Mouse (Mus musculus) leukemia stem cell, adult 10-12 weeks (primary cell): Measurements from ENCODE around the gene Itgb2. TPM values are rescaled to one million over a fixed set of nuclear protein-coding genes. Genes with fewer than 3 reads are reported as not detected.

Source experiments
- polyA plus RNA-seq: library from polyadenylated mRNA; stranded (reverse); fragments of >175 nt; gene quantifications from 2 replicates; pipeline ENCODE4 v1.2.3, GENCODE M21; 2012; ENCODE audit warnings: low replicate concordance

Itgb2 gene
- polyA plus RNA-seq = 3.8 and 15.3 TPM in 2 replicates

DNA sequence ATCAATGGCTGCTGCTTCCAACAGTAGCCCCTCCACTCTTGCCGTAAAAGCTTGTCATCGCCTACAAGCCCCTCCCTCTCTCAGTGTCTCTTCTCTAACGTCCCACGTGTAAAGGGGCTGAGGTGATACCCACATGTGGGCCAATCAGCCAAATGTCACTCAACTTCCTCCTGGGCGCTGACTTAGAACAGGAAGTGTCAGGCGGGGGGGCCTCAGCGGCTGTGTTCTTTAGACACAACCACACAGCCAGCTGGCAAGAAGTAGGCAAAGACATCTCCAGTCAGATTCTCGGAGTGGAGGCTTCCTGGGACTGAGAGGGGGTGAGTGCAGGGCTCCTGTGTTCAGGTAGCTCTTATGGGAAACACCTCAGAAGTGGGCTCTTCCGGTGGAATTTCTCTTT lies at the start of gene Itgb2:
Gene Itgb2 (plus strand): TSS at position 113 of the 400 bp plus-strand sequence.

DNA sequence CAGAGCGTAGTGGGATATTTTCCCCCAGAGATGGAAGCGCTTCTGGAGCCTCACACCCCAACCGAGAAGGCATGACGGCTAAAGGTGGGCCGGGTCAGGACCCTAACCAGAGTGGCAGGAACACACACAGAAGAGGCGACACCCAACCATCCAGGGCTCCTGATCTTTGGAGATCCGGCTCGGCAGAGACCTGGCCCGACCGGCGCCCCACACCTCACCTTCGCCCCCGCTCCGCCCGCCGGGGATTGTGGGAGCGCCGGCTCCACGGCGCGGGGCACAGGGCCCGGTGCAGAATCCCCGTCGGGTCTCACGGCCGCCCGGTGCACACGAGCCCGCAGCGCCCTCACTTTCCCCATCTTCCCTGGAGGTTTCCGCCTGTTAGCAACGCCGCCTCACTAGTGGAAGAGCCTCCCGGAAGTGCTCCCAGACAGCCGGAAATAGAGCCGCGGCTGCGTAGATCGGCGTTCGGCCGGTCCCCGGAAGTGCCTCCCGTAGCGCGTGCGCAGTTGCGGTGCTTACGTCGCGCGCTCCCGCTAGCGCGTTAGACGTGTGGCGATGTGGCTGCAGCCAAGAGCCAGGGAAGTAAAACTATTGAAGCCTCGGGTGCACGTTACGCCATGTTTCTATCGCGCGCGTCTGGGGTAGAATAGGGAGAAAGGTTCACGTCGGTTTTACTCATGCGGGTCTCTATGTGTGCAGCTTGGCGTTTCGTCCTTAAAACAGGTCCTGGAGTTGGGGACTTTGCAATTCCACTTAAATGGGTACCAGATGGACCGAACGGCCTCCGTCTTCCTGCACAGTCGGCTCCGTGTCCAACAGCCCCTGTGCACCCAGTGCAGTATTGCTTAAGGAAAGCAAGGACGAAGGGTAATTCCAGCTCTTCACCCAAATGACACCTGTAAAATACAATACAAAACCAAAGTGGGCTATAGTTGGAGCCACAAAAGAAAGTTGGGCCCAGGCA lies 14.4 kb upstream of the Itgb2 start, which contains the start of gene Fam207a:
Gene Fam207a (minus strand): TSS at position 401 of the 964 bp plus-strand sequence.

DNA sequence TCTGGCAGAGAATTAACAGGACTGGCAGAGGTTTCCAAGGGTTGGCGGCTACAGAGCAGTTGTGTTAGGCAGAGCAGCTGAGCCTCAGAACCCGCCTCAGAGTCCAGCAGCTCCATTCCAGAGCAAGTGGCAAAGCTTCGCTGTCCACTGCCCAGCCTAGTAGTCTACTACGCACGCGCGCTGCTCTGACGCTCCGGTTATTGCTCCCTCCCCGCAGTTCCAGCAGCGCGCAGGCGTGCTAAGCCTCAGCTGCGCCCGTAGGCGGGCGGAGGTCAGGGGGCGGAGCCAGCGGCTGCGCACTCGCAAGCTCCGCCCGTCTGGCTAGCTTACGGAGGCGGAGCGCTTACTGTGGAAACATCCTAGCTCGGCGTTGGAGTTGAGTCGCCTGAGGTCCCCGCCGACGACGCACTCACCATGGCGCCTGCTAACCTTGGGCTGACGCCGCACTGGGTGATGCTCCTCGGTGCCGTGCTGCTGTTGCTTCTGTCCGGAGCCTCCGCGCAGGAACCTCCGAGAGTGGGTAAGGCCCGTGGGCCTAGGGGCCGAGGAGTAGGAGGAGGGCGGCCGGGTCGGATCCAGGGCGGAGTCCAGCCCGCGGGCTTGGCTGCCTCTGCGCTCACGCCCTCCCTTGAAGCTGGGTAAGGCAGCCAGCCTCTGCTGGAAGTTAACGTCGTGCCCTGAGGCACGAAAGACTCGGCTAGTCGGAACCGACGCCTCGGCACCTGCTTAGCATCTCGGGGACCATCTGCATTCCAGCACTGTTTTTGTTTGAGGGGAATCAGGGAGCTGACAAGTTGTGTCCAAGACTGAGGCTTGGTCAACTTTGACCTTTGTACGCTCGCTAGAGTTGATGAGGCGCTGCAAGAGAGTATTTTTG lies 51.6 kb downstream of the Itgb2 start, which contains the start of gene Pttg1ip:
Gene Pttg1ip (plus strand): TSS at position 313 of the 877 bp plus-strand sequence.

DNA sequence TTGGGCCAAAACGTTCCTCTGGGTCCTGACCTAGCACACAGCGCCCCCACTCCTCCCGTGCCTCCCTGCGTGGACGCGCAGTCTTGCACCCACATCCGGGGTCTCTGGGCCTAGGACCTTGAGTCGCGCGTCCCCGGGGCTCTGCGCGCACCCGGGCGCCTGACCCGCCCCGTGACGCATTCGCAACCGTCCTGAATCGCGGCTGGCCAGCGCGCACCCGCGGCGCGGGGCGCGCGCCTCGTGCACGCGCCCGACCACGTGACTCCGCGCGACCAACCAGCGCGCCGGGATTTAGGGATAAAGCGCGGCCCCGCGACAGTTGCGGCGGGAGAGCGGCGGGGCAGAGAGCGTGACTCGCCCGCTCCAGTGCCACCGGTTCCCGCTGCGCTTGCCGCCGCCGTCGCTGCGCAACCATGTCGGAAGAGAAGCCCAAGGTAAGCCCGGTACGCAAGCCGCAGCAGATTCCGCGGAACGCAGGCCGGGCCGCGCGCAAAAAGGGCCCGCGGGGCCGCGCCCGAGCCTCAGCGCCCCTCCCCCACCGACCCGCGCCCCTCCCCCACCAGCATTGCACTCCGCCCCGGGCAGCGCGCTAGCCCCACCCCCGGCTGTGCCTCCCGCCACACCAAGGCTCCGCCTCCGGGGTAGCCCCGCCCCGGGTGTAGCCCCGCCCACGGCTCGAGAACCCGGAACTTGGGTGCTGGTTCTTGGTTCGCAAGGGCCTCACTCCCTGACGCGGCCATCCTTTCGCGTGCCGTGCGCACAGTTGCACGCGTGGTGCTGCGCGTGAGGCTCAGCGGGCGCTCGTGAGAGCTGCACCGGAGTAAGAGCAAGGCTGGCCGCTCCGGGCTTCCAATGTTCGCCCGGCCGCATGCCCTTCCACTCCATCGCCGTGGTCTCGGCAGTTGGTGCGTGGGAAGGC lies 76.1 kb downstream of the Itgb2 start, which contains the start of the genes Sumo3 and Gm49325:
Gene Sumo3 (plus strand): TSS at position 190 of the 919 bp plus-strand sequence.
Gene Gm49325 (plus strand): TSS at position 290 of the 919 bp plus-strand sequence.

Other genes starting within 250 kb of the Itgb2 start
- 0.32 and 0.81 TPM in 2 replicates for gene Adarb1, start 112.0 kb upstream of the Itgb2 start, polyA plus RNA-seq
- 53.1 and 149 TPM in 2 replicates for gene Fam207a, start 14.5 kb upstream of the Itgb2 start, polyA plus RNA-seq
- 22.2 and 37.6 TPM in 2 replicates for gene Pttg1ip, start 51.5 kb downstream of the Itgb2 start, polyA plus RNA-seq
- gene Sumo3, start 75.8 kb downstream of the Itgb2 start, polyA plus RNA-seq = 36.3 and 57.5 TPM in 2 replicates
- not detected in 2 replicates for gene Gm49325, start 75.9 kb downstream of the Itgb2 start, polyA plus RNA-seq
- 15.4 and 47.2 TPM in 2 replicates for gene Ube2g2, start 92.0 kb downstream of the Itgb2 start, polyA plus RNA-seq
- 0.10 and 0.16 TPM in 2 replicates for gene Tspear, start 156.3 kb downstream of the Itgb2 start, polyA plus RNA-seq
- not detected in 2 replicates for gene Gm19402, start 160.5 kb downstream of the Itgb2 start, polyA plus RNA-seq
- not detected in 2 replicates for gene Gm9508, start 167.0 kb downstream of the Itgb2 start, polyA plus RNA-seq
- gene Gm10272, start 176.4 kb downstream of the Itgb2 start, polyA plus RNA-seq = not detected in 2 replicates
- not detected in 2 replicates for gene Gm10024, start 181.2 kb downstream of the Itgb2 start, polyA plus RNA-seq
- not detected in 2 replicates for gene Gm10142, start 185.6 kb downstream of the Itgb2 start, polyA plus RNA-seq
- gene Krtap12-1, start 190.3 kb downstream of the Itgb2 start, polyA plus RNA-seq = not detected in 2 replicates
- not detected in 2 replicates for gene Gm10100, start 196.2 kb downstream of the Itgb2 start, polyA plus RNA-seq
- gene Gm18596, start 212.4 kb downstream of the Itgb2 start, polyA plus RNA-seq = 0.22 TPM in 1 of 2 replicates, not detected in the other
- not detected in 2 replicates for gene Gm9736, start 221.1 kb downstream of the Itgb2 start, polyA plus RNA-seq
- gene Gm3233, start 229.4 kb downstream of the Itgb2 start, polyA plus RNA-seq = not detected in 2 replicates
- gene Gm3238, start 241.1 kb downstream of the Itgb2 start, polyA plus RNA-seq = 0.28 TPM in 1 of 2 replicates, not detected in the other
- not detected in 2 replicates for gene Gm7138, start 246.7 kb downstream of the Itgb2 start, polyA plus RNA-seq